Mouse (Mus musculus) midbrain, embryonic 11.5 days (tissue): ENCODE results near the gene Rplp1. TPM values are rescaled to one million over a fixed set of nuclear protein-coding genes. Genes with fewer than 3 reads are reported as not detected.

Experiments
- ATAC-seq: fragments of 200-750 bp; cut with Nextera tagmentation; 2 replicates; pipeline ENCODE4 v1.8.0; 2017; ENCODE audit warnings: moderate TSS enrichment, moderate library complexity; ENCODE audit not compliant: low FRiP score
- DNase-seq: peaks from one replicate; pipeline ENCODE4 v3.0.0; 2015; ENCODE audit warnings: low spot score; ENCODE audit errors: missing footprints
- H3K27ac ChIP-seq: fragments of 300-500 bp; sonication (generic); 2 replicates; pipeline ENCODE4 v1.5.1; 2014; ENCODE audit warnings: low read depth, low read length
- H3K27me3 ChIP-seq: fragments of 300-500 bp; sonication (generic); 2 replicates; pipeline ENCODE4 v1.6.1; 2014; ENCODE audit warnings: mild to moderate bottlenecking, low read length, moderate library complexity, mixed read lengths; ENCODE audit not compliant: control insufficient read depth, insufficient read depth
- H3K36me3 ChIP-seq: fragments of 300-500 bp; sonication (generic); 2 replicates; pipeline ENCODE4 v1.6.1; 2014; ENCODE audit warnings: mild to moderate bottlenecking, low read length, moderate library complexity, mixed read lengths; ENCODE audit not compliant: control insufficient read depth, insufficient read depth
- H3K4me1 ChIP-seq: fragments of 300-500 bp; sonication (generic); 2 replicates; pipeline ENCODE4 v1.6.1; 2014; ENCODE audit warnings: low read length; ENCODE audit not compliant: control insufficient read depth, insufficient read depth
- H3K4me2 ChIP-seq: fragments of 300-500 bp; sonication (generic); 2 replicates; pipeline ENCODE4 v1.6.1; 2014; ENCODE audit warnings: mild to moderate bottlenecking, moderate library complexity
- H3K4me3 ChIP-seq: fragments of 300-500 bp; sonication (generic); 2 replicates; pipeline ENCODE4 v1.5.1; 2014; ENCODE audit warnings: low read depth, low read length
- H3K9ac ChIP-seq: fragments of 300-500 bp; sonication (generic); 2 replicates; pipeline ENCODE4 v1.6.1; 2014; ENCODE audit warnings: low read length
- H3K9me3 ChIP-seq: fragments of 300-500 bp; sonication (generic); 2 replicates; pipeline ENCODE4 v1.6.1; 2016; ENCODE audit warnings: low read length; ENCODE audit not compliant: control insufficient read depth
- WGBS: fragments of 180-500 bp; shearing (Covaris S2); extraction: QIAGEN DNeasy Blood & Tissue Kit; methylation state at CpG from one replicate; pipeline ENCODE4 v1.1.7; 2014; 5-methylcytosine and 5-hydroxymethylcytosine counted together
- polyA plus RNA-seq: library from polyadenylated mRNA; unstranded; fragments of >200 nt; fragmentation: Nextera tagmentation; extraction: Ambion mirVana; gene quantifications from 2 replicates; pipeline ENCODE4 v1.2.1, GENCODE M21; 2014

Gene Rplp1
- polyA plus RNA-seq, 1 experiment from 2014 or later: 1,048 TPM

GRCm38 (mm10) chr9:61946623-61947401 is 32.5 kb upstream of the Rplp1 start, which contains the start of gene Kif23:
TSS of gene Kif23 (minus strand) at chr9:61946774.
- peaks cover 3% of the 10 kb centered on the region; the same call in 1 of the 2 replicates for H3K36me3 ChIP-seq
- H3K9ac ChIP-seq: peak within 1 kb of the TSS; percentile 88
- ATAC-seq (peak; percentile 94), DNase-seq (peak; percentile 100)
- H3K27me3 ChIP-seq: no peaks in the 10 kb centered on the region
- under 1% methylated on average over 44 of the region's 44 CpGs for WGBS
- peak within 1 kb of the TSS; percentile 85 for H3K4me2 ChIP-seq
- peak within 1 kb of the TSS; percentile 77 for H3K27ac ChIP-seq
- no peaks in the 10 kb centered on the region for H3K9me3 ChIP-seq
- H3K4me3 ChIP-seq: peak within 1 kb of the TSS; percentile 84
- peaks cover 12% of the 10 kb centered on the region for H3K4me1 ChIP-seq

- Histone ChIP-seq H3K27me3 (no peaks in the 10 kb centered on the region), H3K9me3 (no peaks in the 10 kb centered on the region), H3K27ac (peak overlapping the region; percentile 77), H3K4me1 (peaks cover 12% of the 10 kb centered on the region), H3K4me2 (peak overlapping the region; percentile 85), H3K36me3 (peaks cover 3% of the 10 kb centered on the region; the same call in 1 of the 2 replicates), H3K9ac (peak overlapping the region; percentile 88), H3K4me3 (peak overlapping the region; percentile 84)
- under 1% methylated on average over 34 of the region's 38 CpGs for WGBS
- DNase-seq (no peak), ATAC-seq (peak; percentile 87)
Measured at GRCm38 (mm10) chr9:61945973-61946611, 31.8 kb upstream of the Rplp1 start.

- Histone ChIP-seq H3K9me3 (no peaks in the 10 kb centered on the region), H3K27me3 (no peaks in the 10 kb centered on the region), H3K9ac (no peak overlapping the region), H3K4me3 (no peak overlapping the region), H3K4me2 (no peak overlapping the region), H3K36me3 (peaks cover 11% of the 10 kb centered on the region; the same call in 1 of the 2 replicates), H3K4me1 (peaks cover 5% of the 10 kb centered on the region; the same call in 1 of the 2 replicates), H3K27ac (no peak overlapping the region)
- ATAC-seq (no peak), DNase-seq (no peak)
- 91% methylated on average over 3 of the region's 3 CpGs for WGBS
Measured at GRCm38 (mm10) chr9:61941054-61941453, 26.7 kb upstream of the Rplp1 start.

GRCm38 (mm10) chr9:61933333-61933732 is 19.0 kb upstream of the Rplp1 start:
- Histone ChIP-seq H3K9ac (no peak overlapping the region), H3K27me3 (no peaks in the 10 kb centered on the region), H3K9me3 (no peaks in the 10 kb centered on the region), H3K4me1 (no peaks in the 10 kb centered on the region), H3K27ac (no peak overlapping the region), H3K4me3 (no peak overlapping the region), H3K4me2 (no peak overlapping the region), H3K36me3 (peaks cover 25% of the 10 kb centered on the region; the same call in 1 of the 2 replicates)
- ATAC-seq (no peak), DNase-seq (no peak)
- 85% methylated on average over 2 of the region's 2 CpGs for WGBS

DNA sequence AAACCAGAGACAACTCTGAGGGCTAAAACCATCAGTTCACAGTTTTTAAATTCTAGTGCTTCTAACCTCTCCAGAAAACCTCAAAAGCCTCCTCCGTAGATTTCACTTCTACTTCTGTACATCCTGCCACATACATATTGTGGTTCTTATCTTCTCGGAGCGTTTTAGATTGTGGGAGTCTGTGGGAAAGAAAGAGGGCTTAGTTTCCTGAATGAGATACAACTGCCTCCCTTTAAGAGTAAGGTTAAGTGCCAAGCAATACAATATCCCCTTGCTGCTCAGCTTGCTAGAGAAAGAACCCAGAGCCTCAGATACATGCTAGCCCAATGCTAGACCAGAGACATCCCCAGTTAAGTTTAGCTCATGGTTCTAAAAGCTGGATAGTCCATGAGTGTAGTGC is 17.7 kb upstream of the Rplp1 start:
- ATAC-seq (no peak), DNase-seq (no peak)
- no peak overlapping the region for H3K27ac ChIP-seq
- no peak overlapping the region for H3K4me2 ChIP-seq
- H3K4me3 ChIP-seq: no peak overlapping the region
- WGBS: 98% methylated on average over 3 of the region's 3 CpGs
- no peak overlapping the region for H3K9ac ChIP-seq
- no peaks in the 10 kb centered on the region for H3K9me3 ChIP-seq
- no peaks in the 10 kb centered on the region for H3K4me1 ChIP-seq
- H3K36me3 ChIP-seq: peaks cover 24% of the 10 kb centered on the region; the same call in 1 of the 2 replicates
- H3K27me3 ChIP-seq: no peaks in the 10 kb centered on the region

DNA sequence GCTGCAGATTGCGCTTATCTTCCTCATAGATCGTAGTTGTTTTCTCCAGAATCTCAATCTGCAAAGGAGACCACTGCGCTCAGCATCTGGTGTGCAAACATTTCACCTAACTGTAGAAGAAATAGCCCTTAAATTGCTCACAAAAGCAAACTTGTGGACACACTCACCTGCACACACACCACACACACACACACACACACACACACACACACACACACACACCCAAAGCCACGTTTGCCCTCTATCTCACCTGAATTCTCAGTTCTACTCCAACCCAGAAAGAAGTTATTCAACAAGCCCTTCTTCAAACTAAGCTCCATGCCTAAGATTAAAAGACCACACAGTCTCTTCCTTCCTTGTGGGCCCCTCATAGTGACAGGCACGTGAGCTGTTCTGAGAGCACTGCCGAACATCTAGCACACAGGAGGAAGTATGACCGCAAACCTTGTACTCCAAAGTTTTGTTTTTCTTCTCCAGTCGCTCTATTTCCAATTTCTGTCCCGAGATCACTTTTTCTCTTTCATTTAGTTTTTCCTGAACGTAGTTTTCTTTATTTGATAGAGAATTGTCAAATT is 10.8 kb upstream of the Rplp1 start:
- Histone ChIP-seq H3K4me1 (no peaks in the 10 kb centered on the region), H3K4me3 (no peak overlapping the region), H3K9me3 (no peaks in the 10 kb centered on the region), H3K27ac (no peak overlapping the region), H3K36me3 (peaks cover 17% of the 10 kb centered on the region; the same call in 1 of the 2 replicates), H3K9ac (no peak overlapping the region), H3K4me2 (no peak overlapping the region), H3K27me3 (no peaks in the 10 kb centered on the region)
- no peak for ATAC-seq
- DNase-seq: no peak
- 92% methylated on average over 10 of the region's 10 CpGs for WGBS

DNA sequence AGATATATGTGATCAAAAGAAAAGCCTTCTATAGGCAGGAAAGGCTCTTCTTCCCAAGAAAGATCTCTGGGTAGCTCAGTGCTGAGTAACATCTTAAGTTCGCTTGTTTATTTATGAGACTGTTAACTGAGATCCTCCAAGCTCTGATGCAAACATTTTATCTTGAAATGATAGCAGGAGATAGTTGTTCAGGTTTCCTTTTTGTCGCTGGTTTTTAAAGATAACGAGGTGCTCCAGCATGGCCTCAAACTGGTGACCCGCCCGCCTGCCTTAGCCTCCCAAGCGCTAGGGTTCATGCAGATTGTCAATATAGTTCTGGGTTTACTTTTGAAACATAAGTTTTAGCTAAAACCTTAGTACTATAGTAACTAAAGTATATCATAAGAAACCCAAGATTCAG is 6.0 kb upstream of the Rplp1 start:
- 95% methylated on average over 6 of the region's 6 CpGs for WGBS
- no peak for DNase-seq
- H3K36me3 ChIP-seq: peaks cover 8% of the 10 kb centered on the region
- H3K27me3 ChIP-seq: no peaks in the 10 kb centered on the region
- H3K4me1 ChIP-seq: no peaks in the 10 kb centered on the region
- no peak overlapping the region for H3K4me3 ChIP-seq
- no peak overlapping the region for H3K9ac ChIP-seq
- H3K9me3 ChIP-seq: no peaks in the 10 kb centered on the region
- no peak for ATAC-seq
- H3K4me2 ChIP-seq: no peak overlapping the region
- H3K27ac ChIP-seq: no peak overlapping the region

DNA sequence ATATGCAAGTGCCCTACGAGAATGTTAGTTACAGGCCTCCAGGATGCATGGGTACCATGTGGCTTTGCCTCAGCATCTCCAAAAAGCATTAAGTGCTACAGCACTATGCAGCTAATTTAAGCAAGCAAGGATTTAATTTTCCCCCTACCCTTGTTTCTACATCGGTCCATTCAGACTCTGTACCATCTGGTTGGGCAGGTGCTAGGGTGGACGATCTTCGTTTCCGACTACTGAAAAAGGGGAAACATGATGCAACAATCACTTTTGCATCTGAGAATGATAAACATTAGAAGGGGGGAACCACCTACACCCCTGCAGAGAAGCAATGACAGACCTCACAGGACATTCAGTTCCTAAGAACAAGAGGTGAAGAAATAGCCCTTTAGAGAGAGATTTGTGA is 5.1 kb upstream of the Rplp1 start:
- H3K27me3 ChIP-seq: no peaks in the 10 kb centered on the region
- no peak overlapping the region for H3K9ac ChIP-seq
- no peak overlapping the region for H3K27ac ChIP-seq
- WGBS: 95% methylated on average over 5 of the region's 5 CpGs
- no peak for DNase-seq
- no peak overlapping the region for H3K4me3 ChIP-seq
- H3K36me3 ChIP-seq: peaks cover 8% of the 10 kb centered on the region
- 0 out of 2 replicates have a peak, but pooled peaks cover 4% of the 10 kb centered on the region for H3K4me1 ChIP-seq
- no peaks in the 10 kb centered on the region for H3K9me3 ChIP-seq
- ATAC-seq: no peak
- no peak overlapping the region for H3K4me2 ChIP-seq

DNA sequence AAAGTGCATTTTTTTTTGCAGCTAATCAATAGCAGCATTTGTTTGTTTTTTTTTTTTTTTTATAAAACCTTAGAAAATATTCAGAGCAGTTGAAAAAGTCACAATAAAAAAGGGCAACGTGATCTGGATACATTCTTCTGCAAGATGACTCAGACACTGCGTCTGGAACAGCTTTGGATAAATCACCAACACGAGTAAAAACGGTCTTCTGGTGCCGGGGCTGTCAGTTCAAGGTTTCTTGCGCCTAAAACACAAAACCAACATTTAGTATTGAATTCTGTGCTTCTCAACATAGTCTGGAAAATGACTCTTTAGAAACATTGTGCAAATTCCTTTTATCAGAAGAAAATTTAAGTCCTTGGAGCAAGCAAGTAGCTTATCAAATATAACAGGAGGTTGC is 3.1 kb upstream of the Rplp1 start:
- 92% methylated on average over 6 of the region's 6 CpGs for WGBS
- H3K9me3 ChIP-seq: no peaks in the 10 kb centered on the region
- H3K4me3 ChIP-seq: no peak overlapping the region
- no peak overlapping the region for H3K9ac ChIP-seq
- H3K36me3 ChIP-seq: peaks cover 8% of the 10 kb centered on the region
- H3K27me3 ChIP-seq: no peaks in the 10 kb centered on the region
- no peak overlapping the region for H3K27ac ChIP-seq
- ATAC-seq (no peak), DNase-seq (no peak)
- peaks cover 9% of the 10 kb centered on the region for H3K4me1 ChIP-seq
- no peak overlapping the region for H3K4me2 ChIP-seq
